Mouse (Mus musculus) forebrain, embryonic 14.5 days (tissue): ENCODE measurements around the gene Frmd4a. TPM values are rescaled to one million over a fixed set of nuclear protein-coding genes. Genes with fewer than 3 reads are reported as not detected.

Experiments
- ATAC-seq: fragments of 200-750 bp; cut with Nextera tagmentation; 2 replicates; pipeline ENCODE4 v1.8.0; 2017; ENCODE audit warnings: mild to moderate bottlenecking, moderate library complexity
- DNase-seq: peaks from one replicate; pipeline ENCODE4 v3.0.0-alpha.2; 2015; ENCODE audit warnings: low spot score
- H3K27ac ChIP-seq: fragments of 300-500 bp; sonication (generic); 2 replicates; pipeline ENCODE4 v1.5.1; 2014; ENCODE audit warnings: low read depth, mild to moderate bottlenecking, control low read depth, low read length, moderate library complexity
- H3K27me3 ChIP-seq: fragments of 300-500 bp; sonication (generic); replicated peaks from 2 replicates; pipeline ENCODE4 v1.6.1; 2014; ENCODE audit warnings: low read length, control low read depth, mixed read lengths; ENCODE audit not compliant: control insufficient read depth, insufficient read depth
- H3K36me3 ChIP-seq: fragments of 300-500 bp; sonication (generic); 2 replicates; pipeline ENCODE4 v1.6.1; 2014; ENCODE audit warnings: low read length, control low read depth; ENCODE audit not compliant: control insufficient read depth, insufficient read depth
- H3K4me1 ChIP-seq: fragments of 300-500 bp; sonication (generic); 2 replicates; pipeline ENCODE4 v1.6.1; 2014; ENCODE audit warnings: antibody characterized with exemption, low read length, control low read depth; ENCODE audit not compliant: control insufficient read depth, insufficient read depth
- H3K4me2 ChIP-seq: fragments of 300-500 bp; sonication (generic); 2 replicates; pipeline ENCODE4 v1.6.1; 2014; ENCODE audit warnings: mild to moderate bottlenecking, control low read depth, low read length
- H3K4me3 ChIP-seq: fragments of 300-500 bp; sonication (generic); 2 replicates; pipeline ENCODE4 v1.5.1; 2014; ENCODE audit warnings: low read depth, low read length, control low read depth
- H3K9ac ChIP-seq: fragments of 300-500 bp; sonication (generic); 2 replicates; pipeline ENCODE4 v1.6.1; 2014; ENCODE audit warnings: mild to moderate bottlenecking, low read length, control low read depth, moderate library complexity
- H3K9me3 ChIP-seq: fragments of 300-500 bp; sonication (generic); replicated peaks from 2 replicates; pipeline ENCODE4 v1.6.1; 2016; ENCODE audit warnings: low read length, control low read depth, mixed read lengths; ENCODE audit not compliant: control insufficient read depth
- WGBS: fragments of 180-500 bp; shearing (Covaris S2); extraction: QIAGEN DNeasy Blood & Tissue Kit; methylation state at CpG from one replicate; pipeline ENCODE4 v1.1.7; 2014; 5-methylcytosine and 5-hydroxymethylcytosine counted together
- polyA plus RNA-seq: library from polyadenylated mRNA; unstranded; fragments of >200 nt; fragmentation: Nextera tagmentation; extraction: Ambion mirVana; gene quantifications from 2 replicates; pipeline ENCODE4 v1.2.1, GENCODE M21; 2014

The Frmd4a gene
- polyA plus RNA-seq, 1 experiment from 2014 or later = 36.9 TPM

DNA sequence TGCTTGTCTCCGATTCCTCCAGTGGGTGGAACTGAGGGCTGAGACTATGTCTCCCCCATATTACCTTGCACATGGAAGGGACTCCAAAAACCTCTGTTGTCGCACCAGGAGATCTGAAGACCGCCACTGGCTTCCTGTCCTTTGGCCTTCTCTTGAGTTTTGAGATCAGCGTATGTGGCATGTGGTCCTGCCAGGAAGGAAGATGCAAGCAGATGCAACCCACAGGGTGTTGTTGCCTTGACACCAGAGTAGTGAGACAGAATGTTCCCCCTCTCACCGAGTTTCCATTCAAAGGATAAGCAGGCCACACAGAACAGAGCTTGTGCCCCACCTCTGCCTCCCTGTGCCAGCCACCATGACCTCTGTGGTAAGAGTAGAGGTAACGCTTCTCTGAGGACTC lies 563.1 kb downstream of the Frmd4a start:
- Histone ChIP-seq H3K4me3 (no peak overlapping the region), H3K27me3 (no peaks in the 10 kb centered on the region), H3K27ac (no peak overlapping the region), H3K9ac (no peak overlapping the region), H3K4me1 (no peaks in the 10 kb centered on the region), H3K4me2 (no peak overlapping the region), H3K9me3 (no peaks in the 10 kb centered on the region), H3K36me3 (peaks cover 42% of the 10 kb centered on the region; the same call in 1 of the 2 replicates)
- DNase-seq (no peak), ATAC-seq (no peak)
- 79% methylated on average over 6 of the region's 6 CpGs for WGBS

DNA sequence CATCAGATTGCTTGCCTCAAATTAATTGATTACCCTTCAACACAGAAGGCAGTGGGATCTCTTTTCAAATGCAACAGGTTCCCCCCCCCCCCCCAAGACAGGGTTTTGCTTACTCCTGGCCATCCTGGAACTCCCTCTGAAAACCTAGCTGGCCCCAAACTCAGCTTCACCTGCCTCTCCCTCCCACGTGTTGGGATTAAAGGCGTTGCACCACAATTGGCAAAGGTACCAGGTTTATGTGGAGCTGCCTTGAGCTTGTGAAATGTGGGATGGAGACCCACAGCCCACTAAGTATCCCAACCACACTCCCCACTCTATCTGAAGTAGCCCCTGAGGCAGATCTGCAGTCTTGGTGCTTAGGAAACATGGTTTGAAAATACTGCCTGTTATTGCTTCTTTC lies 565.4 kb downstream of the Frmd4a start:
- no peak overlapping the region for H3K27ac ChIP-seq
- no peak overlapping the region for H3K4me2 ChIP-seq
- no peaks in the 10 kb centered on the region for H3K27me3 ChIP-seq
- DNase-seq (no peak), ATAC-seq (no peak)
- H3K9me3 ChIP-seq = no peaks in the 10 kb centered on the region
- peaks cover 47% of the 10 kb centered on the region for H3K36me3 ChIP-seq
- no peak overlapping the region for H3K4me3 ChIP-seq
- H3K4me1 ChIP-seq = no peaks in the 10 kb centered on the region
- 88% methylated on average over 2 of the region's 2 CpGs for WGBS
- H3K9ac ChIP-seq = no peak overlapping the region

DNA sequence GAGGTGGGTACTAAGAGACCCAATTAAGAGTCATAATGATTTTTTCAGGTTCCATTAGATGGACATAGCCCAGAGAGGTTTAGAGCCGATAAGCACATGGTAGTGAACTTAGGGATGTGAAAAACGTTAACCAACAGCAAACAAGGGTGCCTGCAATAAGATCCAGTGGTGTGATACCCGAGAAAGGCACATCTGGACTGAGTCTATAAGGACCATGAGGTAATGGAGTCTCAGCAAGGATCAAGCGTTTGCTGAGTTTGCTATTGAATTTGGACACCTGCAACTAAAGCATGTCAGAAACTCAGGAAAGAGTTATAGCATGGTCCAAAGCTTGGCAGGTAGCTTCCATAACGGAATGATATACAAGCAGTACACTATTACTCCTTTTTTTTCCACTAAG lies 566.7 kb downstream of the Frmd4a start:
- no peak for ATAC-seq
- no peak for DNase-seq
- Histone ChIP-seq H3K9me3 (no peaks in the 10 kb centered on the region), H3K27ac (no peak overlapping the region), H3K36me3 (peaks cover 50% of the 10 kb centered on the region), H3K27me3 (no peaks in the 10 kb centered on the region), H3K4me3 (no peak overlapping the region), H3K9ac (no peak overlapping the region), H3K4me1 (no peaks in the 10 kb centered on the region), H3K4me2 (no peak overlapping the region)
- WGBS = 83% methylated on average over 5 of the region's 5 CpGs

DNA sequence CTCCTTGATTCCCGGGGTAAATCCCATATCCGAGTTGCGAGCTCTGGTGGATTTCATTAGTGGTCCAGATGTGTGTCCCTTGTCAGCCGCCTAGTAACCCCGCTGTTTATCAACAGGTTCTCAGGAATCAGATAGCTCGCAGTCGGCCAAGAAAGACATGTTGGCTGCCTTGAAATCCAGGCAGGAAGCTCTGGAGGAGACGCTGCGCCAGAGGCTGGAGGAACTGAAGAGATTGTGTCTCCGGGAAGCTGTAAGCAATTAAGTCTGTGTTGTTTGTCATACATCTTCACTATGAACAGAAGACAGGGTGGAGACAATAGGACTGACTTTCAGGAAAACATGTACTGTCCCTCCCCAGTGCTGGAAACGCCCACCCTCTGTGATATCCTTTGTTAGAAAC lies 568.7 kb downstream of the Frmd4a start:
- Histone ChIP-seq H3K27ac (no peak overlapping the region), H3K4me2 (no peak overlapping the region), H3K9ac (no peak overlapping the region), H3K4me1 (no peaks in the 10 kb centered on the region), H3K36me3 (peaks cover 56% of the 10 kb centered on the region), H3K27me3 (no peaks in the 10 kb centered on the region), H3K4me3 (no peak overlapping the region), H3K9me3 (no peaks in the 10 kb centered on the region)
- no peak for ATAC-seq
- WGBS = 90% methylated on average over 11 of the region's 11 CpGs
- DNase-seq = no peak

DNA sequence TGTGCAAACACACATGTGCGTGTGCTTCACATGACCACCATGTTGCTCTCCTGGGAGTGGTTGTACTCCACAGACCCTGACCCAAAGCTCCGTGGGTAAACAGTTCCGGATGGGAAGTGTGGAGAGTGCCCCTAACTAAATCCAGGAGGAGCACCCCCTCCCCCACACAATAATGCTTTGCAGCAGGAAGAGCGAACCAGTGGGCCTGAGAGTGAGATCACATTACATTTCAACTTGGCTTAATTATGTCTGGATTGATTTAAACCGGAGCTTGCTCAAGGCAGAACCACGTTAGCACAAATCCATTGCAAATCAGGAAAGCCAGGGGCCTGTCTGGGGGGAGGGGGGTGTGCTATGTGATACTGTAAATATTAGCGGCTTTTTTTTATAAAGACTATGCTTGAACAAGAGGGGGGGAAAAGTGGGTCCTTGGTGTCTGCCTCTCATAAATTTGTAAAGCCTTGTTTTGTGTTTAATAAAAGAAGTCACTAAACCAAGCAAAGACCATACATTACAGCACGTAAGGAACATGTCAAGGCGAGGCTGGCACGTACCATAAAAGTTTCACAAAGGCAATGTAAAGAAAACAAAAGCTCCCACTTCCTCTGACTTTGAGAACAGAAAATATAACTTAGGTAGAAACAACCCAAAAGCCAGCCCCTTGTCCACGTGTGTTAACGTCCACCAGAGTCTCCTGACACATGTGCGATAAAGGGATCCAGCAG lies 570.3 kb downstream of the Frmd4a start:
- ATAC-seq = no peak
- H3K9ac ChIP-seq = no peak overlapping the region
- H3K27ac ChIP-seq = no peak overlapping the region
- H3K36me3 ChIP-seq = peaks cover 70% of the 10 kb centered on the region
- DNase-seq = no peak
- WGBS = 73% methylated on average over 13 of the region's 13 CpGs
- no peaks in the 10 kb centered on the region for H3K4me1 ChIP-seq
- no peaks in the 10 kb centered on the region for H3K27me3 ChIP-seq
- H3K4me2 ChIP-seq = no peak overlapping the region
- H3K9me3 ChIP-seq = no peaks in the 10 kb centered on the region
- H3K4me3 ChIP-seq = no peak overlapping the region

DNA sequence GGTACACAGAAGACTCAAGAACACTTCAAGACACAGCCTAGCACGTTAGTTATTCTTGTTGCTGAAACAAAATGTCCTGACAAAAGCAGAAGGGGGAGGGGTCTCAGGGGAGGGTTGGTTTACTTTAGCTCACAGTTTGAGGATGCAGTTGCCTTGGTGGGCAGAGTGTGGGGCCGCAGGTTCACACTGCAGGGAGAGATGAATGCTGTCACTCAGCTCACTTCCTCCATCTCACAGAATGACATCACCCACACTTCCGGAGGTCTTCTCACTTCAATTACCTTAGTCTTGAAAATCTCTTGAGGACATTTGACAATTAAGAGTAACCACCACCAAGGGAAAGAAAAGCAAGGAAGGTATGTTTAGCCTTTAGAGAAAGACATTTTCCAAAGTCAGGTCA lies 574.1 kb downstream of the Frmd4a start:
- no peak overlapping the region for H3K27ac ChIP-seq
- H3K4me2 ChIP-seq = no peak overlapping the region
- no peaks in the 10 kb centered on the region for H3K4me1 ChIP-seq
- H3K36me3 ChIP-seq = peaks cover 87% of the 10 kb centered on the region
- ATAC-seq (no peak), DNase-seq (no peak)
- H3K4me3 ChIP-seq = no peak overlapping the region
- no peaks in the 10 kb centered on the region for H3K27me3 ChIP-seq
- no peak overlapping the region for H3K9ac ChIP-seq
- WGBS = 81% methylated on average over 3 of the region's 3 CpGs
- H3K9me3 ChIP-seq = no peaks in the 10 kb centered on the region

DNA sequence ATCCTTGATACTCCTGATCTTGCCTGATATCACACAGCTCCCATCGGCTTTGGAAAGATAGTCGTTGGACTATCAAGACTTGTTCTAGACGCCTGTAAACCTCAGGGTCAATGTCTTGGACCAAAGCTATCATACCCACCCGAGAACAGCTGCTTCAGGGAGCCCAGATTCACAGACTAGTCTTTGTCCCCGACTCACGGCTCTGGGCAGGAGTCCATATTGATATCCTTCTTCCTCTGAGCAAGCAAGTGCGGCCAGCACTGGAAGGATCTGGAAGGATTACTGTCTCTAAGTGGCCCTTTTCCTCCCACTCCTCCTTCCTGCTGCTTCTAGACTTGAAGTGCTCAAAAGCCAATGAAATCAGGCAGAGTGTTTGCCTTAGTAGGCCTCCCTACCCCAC lies 575.1 kb downstream of the Frmd4a start:
- H3K36me3 ChIP-seq = peaks cover 86% of the 10 kb centered on the region
- H3K4me1 ChIP-seq = no peaks in the 10 kb centered on the region
- H3K9me3 ChIP-seq = no peaks in the 10 kb centered on the region
- ATAC-seq (no peak), DNase-seq (no peak)
- no peaks in the 10 kb centered on the region for H3K27me3 ChIP-seq
- no peak overlapping the region for H3K9ac ChIP-seq
- H3K4me3 ChIP-seq = no peak overlapping the region
- 94% methylated on average over 7 of the region's 7 CpGs for WGBS
- no peak overlapping the region for H3K27ac ChIP-seq
- no peak overlapping the region for H3K4me2 ChIP-seq

DNA sequence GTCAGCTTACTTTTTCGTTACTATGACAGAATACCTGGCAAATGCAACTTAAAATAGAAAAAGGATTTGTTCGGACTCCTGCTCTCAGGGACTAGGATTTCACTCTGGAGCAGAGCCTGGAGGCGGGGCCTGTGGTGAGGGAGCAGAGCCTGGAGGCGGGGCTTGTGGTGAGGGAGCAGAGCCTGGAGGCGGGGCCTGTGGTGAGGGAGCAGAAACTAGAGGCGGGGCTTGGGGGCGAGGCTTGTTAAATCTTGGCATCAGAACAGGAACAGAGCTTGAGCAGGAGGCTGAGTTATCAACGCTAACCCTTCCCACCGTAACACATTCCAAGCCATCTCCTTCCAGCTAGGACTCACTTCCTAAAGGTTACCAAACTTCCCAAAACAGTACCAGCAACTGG lies 575.9 kb downstream of the Frmd4a start:
- WGBS = 27% methylated on average over 9 of the region's 9 CpGs
- H3K4me1 ChIP-seq = no peaks in the 10 kb centered on the region
- H3K9ac ChIP-seq = no peak overlapping the region
- no peak overlapping the region for H3K4me3 ChIP-seq
- ATAC-seq = peak; percentile 80
- peak; percentile 78 for DNase-seq
- no peaks in the 10 kb centered on the region for H3K9me3 ChIP-seq
- no peak overlapping the region for H3K4me2 ChIP-seq
- H3K27me3 ChIP-seq = no peaks in the 10 kb centered on the region
- H3K27ac ChIP-seq = no peak overlapping the region
- H3K36me3 ChIP-seq = peaks cover 87% of the 10 kb centered on the region

DNA sequence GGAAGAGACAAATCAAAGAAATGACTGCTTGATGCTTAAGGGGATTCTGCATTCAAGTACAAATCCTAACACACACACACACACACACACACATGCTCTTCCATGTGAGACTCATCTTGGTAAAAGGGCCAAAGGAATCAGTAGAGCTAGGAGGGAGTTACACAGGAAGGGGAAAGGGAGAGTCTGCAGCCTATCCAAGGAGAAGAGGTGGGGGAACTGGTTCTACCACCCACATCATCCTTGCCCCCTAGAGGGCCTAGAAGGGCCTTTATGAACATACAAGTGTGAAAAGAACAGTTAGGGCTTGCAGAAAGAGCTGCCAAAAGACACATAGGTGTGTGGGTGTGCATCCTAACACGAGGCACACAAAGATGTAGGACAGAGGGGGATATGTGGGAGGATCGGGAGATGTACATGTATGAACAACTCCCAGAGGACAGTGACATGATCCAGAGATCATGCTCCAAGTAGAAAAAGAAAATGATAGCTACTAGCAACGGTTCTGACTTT lies 576.4 kb downstream of the Frmd4a start:
- peaks cover 86% of the 10 kb centered on the region for H3K36me3 ChIP-seq

More for the DNA sequence above, 576.4 kb downstream of the Frmd4a start:
- no peak overlapping the region for H3K27ac ChIP-seq
- H3K4me1 ChIP-seq = no peaks in the 10 kb centered on the region
- no peak for ATAC-seq
- H3K9me3 ChIP-seq = no peaks in the 10 kb centered on the region
- H3K4me2 ChIP-seq = no peak overlapping the region
- H3K9ac ChIP-seq = no peak overlapping the region
- no peak for DNase-seq
- no peaks in the 10 kb centered on the region for H3K27me3 ChIP-seq
- no peak overlapping the region for H3K4me3 ChIP-seq
- 94% methylated on average over 3 of the region's 3 CpGs for WGBS
